Mouse (Mus musculus): ENCODE results near the gene Dhx40.

DNA sequence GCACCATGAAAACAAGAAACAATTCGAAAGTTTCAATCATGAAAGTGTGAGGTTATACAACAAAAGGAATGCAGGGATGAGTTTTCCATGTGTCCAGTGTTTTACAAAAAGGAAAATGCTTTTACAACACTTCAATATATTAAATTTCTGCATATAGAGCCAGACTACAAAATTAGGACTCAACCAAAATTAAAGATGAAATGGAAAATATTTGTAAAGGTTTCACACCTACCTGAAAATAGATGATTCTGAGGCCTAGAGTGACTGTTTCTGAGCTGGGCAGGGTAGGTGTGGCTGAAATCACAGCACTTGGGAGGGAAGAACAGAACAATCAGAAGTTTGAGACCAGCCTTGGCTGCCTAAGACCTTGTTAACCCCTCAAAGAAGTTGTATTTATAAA, 31.2 kb upstream of the Dhx40 start:
- TF ChIP-seq GATA1 (IDR thresholded peaks at IDR 0.05; ENCODE audit: low read length) (no peak), TAL1 (IDR thresholded peaks at IDR 0.05; ENCODE audit: low read length) (no peak)
